Mouse (Mus musculus): ENCODE data around the gene Ap3d1. TPM values are rescaled to one million over a fixed set of nuclear protein-coding genes. Genes with fewer than 3 reads are reported as not detected.

Gene Ap3d1
- polyA plus RNA-seq, 1 experiment from 2014 or later: 99.5 TPM

DNA sequence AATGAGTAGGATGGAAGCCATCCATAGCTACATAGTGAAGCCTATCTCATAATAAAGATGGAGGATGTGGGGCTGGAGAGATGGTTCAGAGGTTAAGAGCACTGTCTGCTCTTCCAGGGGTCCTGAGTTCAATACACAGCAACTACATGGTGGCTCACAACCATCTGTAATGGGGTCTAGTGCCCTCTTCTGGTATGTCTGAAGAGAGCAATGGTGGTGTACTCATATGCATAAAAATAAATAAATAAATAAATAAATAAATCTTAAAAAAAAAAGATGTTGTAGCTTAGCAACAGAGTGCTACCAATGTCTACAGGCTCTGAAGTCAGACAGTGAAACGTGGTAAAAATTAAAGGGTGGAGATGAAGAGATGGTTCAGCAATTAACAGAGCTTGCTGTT, 3.4 kb downstream of the Ap3d1 start:
- Histone ChIP-seq H3K4me3 (ENCODE audit: low read depth, low read length) (no peak overlapping the region), H3K4me2 (ENCODE audit: low read length) (no peak overlapping the region), H3K27ac (ENCODE audit: low read length) (no peak overlapping the region), H3K4me1 (ENCODE audit: control insufficient read depth, insufficient read depth, low read length) (peaks cover 30% of the 10 kb centered on the region), H3K27me3 (ENCODE audit: control insufficient read depth, insufficient read depth, low read depth, low read length) (no peaks in the 10 kb centered on the region), H3K9me3 (replicated peaks; ENCODE audit: control insufficient read depth, low read length, poor library complexity, severe bottlenecking) (no peaks in the 10 kb centered on the region), H3K36me3 (ENCODE audit: control insufficient read depth, insufficient read depth, low read length) (no peaks in the 10 kb centered on the region; the same call in 1 of the 2 replicates), H3K9ac (ENCODE audit: low read depth, low read length) (no peak overlapping the region)
- no peak for ATAC-seq
- 59% methylated on average over 1 of the region's 1 CpGs for WGBS

GRCm38 (mm10) chr10:80736731-80737130, 5.3 kb downstream of the Ap3d1 start:
- ATAC-seq: no peak
- H3K4me3 ChIP-seq (ENCODE audit: low read depth, low read length): no peak overlapping the region
- no peaks in the 10 kb centered on the region for H3K27me3 ChIP-seq (ENCODE audit: control insufficient read depth, insufficient read depth, low read depth, low read length)
- no peak overlapping the region for H3K4me2 ChIP-seq (ENCODE audit: low read length)
- peaks cover 3% of the 10 kb centered on the region for H3K36me3 ChIP-seq (ENCODE audit: control insufficient read depth, insufficient read depth, low read length)
- peaks cover 26% of the 10 kb centered on the region for H3K4me1 ChIP-seq (ENCODE audit: control insufficient read depth, insufficient read depth, low read length)
- H3K9ac ChIP-seq (ENCODE audit: low read depth, low read length): no peak overlapping the region
- WGBS: 75% methylated on average over 5 of the region's 5 CpGs
- H3K27ac ChIP-seq (ENCODE audit: low read length): 0 out of 2 replicates have a peak overlapping the region, but pooled peaks have one; percentile 18
- no peaks in the 10 kb centered on the region for H3K9me3 ChIP-seq (replicated peaks; ENCODE audit: control insufficient read depth, low read length, poor library complexity, severe bottlenecking)

DNA sequence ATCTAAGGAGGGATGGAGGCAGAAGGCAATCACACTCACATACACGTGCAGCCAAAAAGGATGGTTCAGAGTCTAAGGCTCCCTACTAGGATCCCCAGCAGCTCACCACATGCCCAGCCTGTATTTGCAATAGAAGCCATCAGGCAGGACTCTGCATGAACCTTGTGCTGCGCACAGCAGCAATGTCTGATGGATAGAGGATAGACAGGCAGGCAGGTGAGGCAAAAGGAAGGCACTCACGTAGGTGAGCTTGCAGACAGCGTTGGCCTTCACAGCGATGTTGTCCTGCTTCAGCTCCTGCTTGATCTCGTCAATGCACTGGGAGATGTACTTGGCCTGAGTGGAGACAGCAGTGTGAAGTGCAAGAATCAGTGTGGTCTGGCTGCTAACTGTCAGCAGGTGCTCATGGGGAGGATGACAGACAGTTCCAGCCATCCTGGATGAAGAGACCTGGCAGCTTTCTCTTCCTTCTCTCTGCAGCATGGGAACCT, 9.4 kb downstream of the Ap3d1 start:
- WGBS: 95% methylated on average over 6 of the region's 6 CpGs
- Histone ChIP-seq H3K4me3 (ENCODE audit: low read depth, low read length) (no peak overlapping the region), H3K36me3 (ENCODE audit: control insufficient read depth, insufficient read depth, low read length) (peaks cover 25% of the 10 kb centered on the region), H3K4me2 (ENCODE audit: low read length) (no peak overlapping the region), H3K27me3 (ENCODE audit: control insufficient read depth, insufficient read depth, low read depth, low read length) (no peaks in the 10 kb centered on the region), H3K9me3 (replicated peaks; ENCODE audit: control insufficient read depth, low read length, poor library complexity, severe bottlenecking) (no peaks in the 10 kb centered on the region), H3K4me1 (ENCODE audit: control insufficient read depth, insufficient read depth, low read length) (peaks cover 2% of the 10 kb centered on the region), H3K27ac (ENCODE audit: low read length) (no peak overlapping the region), H3K9ac (ENCODE audit: low read depth, low read length) (no peak overlapping the region)
- no peak for ATAC-seq

GRCm38 (mm10) chr10:80727369-80728127, 14.5 kb downstream of the Ap3d1 start:
- Histone ChIP-seq H3K4me2 (ENCODE audit: low read length) (no peak overlapping the region), H3K27ac (ENCODE audit: low read length) (no peak overlapping the region), H3K9me3 (replicated peaks; ENCODE audit: control insufficient read depth, low read length, poor library complexity, severe bottlenecking) (no peaks in the 10 kb centered on the region), H3K36me3 (ENCODE audit: control insufficient read depth, insufficient read depth, low read length) (peaks cover 62% of the 10 kb centered on the region), H3K27me3 (ENCODE audit: control insufficient read depth, insufficient read depth, low read depth, low read length) (no peaks in the 10 kb centered on the region), H3K9ac (ENCODE audit: low read depth, low read length) (no peak overlapping the region), H3K4me1 (ENCODE audit: control insufficient read depth, insufficient read depth, low read length) (no peaks in the 10 kb centered on the region), H3K4me3 (ENCODE audit: low read depth, low read length) (no peak overlapping the region)
- ATAC-seq: no peak
- 82% methylated on average over 5 of the region's 5 CpGs for WGBS

DNA sequence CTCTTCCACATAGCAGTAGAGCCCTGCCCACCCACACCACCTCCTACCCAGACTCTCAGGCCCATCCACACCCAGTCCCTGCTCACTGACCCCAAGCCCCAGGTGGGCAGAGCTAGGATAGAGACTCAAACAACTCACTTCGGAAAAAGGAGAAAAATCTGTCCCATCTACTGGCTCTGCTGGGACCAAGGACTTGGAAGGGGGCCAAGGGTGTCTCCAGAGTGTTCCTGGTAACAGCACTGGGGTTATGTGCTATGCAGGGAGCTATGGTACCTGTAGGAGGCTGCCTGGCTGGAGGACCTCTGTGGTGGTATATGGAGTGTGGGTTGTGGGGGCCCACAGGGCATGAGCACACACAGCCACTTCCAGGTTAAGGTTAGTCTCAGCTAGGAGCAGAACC, 24.8 kb downstream of the Ap3d1 start:
- Histone ChIP-seq H3K4me1 (ENCODE audit: control insufficient read depth, insufficient read depth, low read length) (no peaks in the 10 kb centered on the region), H3K4me2 (ENCODE audit: low read length) (no peak overlapping the region), H3K9me3 (replicated peaks; ENCODE audit: control insufficient read depth, low read length, poor library complexity, severe bottlenecking) (no peaks in the 10 kb centered on the region), H3K4me3 (ENCODE audit: low read depth, low read length) (no peak overlapping the region), H3K36me3 (ENCODE audit: control insufficient read depth, insufficient read depth, low read length) (peaks cover 79% of the 10 kb centered on the region), H3K27me3 (ENCODE audit: control insufficient read depth, insufficient read depth, low read depth, low read length) (no peaks in the 10 kb centered on the region), H3K9ac (ENCODE audit: low read depth, low read length) (no peak overlapping the region), H3K27ac (ENCODE audit: low read length) (no peak overlapping the region)
- WGBS: 85% methylated on average over 1 of the region's 1 CpGs
- no peak for ATAC-seq

- Histone ChIP-seq H3K27ac (ENCODE audit: low read length) (no peak overlapping the region), H3K9ac (ENCODE audit: low read depth, low read length) (no peak overlapping the region), H3K4me3 (ENCODE audit: low read depth, low read length) (no peak overlapping the region), H3K27me3 (ENCODE audit: control insufficient read depth, insufficient read depth, low read depth, low read length) (no peaks in the 10 kb centered on the region), H3K4me1 (ENCODE audit: control insufficient read depth, insufficient read depth, low read length) (no peaks in the 10 kb centered on the region), H3K4me2 (ENCODE audit: low read length) (no peak overlapping the region), H3K9me3 (replicated peaks; ENCODE audit: control insufficient read depth, low read length, poor library complexity, severe bottlenecking) (no peaks in the 10 kb centered on the region), H3K36me3 (ENCODE audit: control insufficient read depth, insufficient read depth, low read length) (peaks cover 77% of the 10 kb centered on the region)
- no peak for ATAC-seq
- 84% methylated on average over 3 of the region's 3 CpGs for WGBS
These were observed 31.2 kb downstream of the Ap3d1 start for GRCm38 (mm10) chr10:80710834-80711233.

DNA sequence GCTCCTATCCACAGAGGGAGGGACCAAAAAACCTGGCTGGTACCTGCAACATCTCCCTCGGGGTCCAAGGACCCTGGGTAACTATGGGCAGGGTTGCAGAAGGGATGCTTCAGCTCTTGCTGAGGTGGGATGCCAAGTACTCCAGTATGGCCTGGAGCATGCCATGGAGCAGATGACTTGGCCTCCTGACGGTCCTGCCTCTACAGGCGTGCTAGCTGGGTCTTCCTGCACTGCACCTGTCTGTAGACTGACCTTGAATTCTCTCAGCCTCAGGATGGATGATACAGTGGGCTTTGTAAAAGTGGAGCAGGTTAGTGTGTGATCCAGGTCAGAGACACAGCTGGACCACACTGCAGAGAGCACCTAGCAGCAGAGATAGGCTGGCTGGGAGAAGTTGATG, 36.6 kb downstream of the Ap3d1 start:
- no peak for ATAC-seq
- Histone ChIP-seq H3K9ac (ENCODE audit: low read depth, low read length) (no peak overlapping the region), H3K9me3 (replicated peaks; ENCODE audit: control insufficient read depth, low read length, poor library complexity, severe bottlenecking) (no peaks in the 10 kb centered on the region), H3K4me2 (ENCODE audit: low read length) (no peak overlapping the region), H3K36me3 (ENCODE audit: control insufficient read depth, insufficient read depth, low read length) (peaks cover 36% of the 10 kb centered on the region), H3K27me3 (ENCODE audit: control insufficient read depth, insufficient read depth, low read depth, low read length) (no peaks in the 10 kb centered on the region), H3K27ac (ENCODE audit: low read length) (no peak overlapping the region), H3K4me1 (ENCODE audit: control insufficient read depth, insufficient read depth, low read length) (peaks cover 21% of the 10 kb centered on the region), H3K4me3 (ENCODE audit: low read depth, low read length) (no peak overlapping the region)
- 85% methylated on average over 3 of the region's 3 CpGs for WGBS

GRCm38 (mm10) chr10:80705033-80705432, 37.0 kb downstream of the Ap3d1 start:
- H3K36me3 ChIP-seq (ENCODE audit: control insufficient read depth, insufficient read depth, low read length): peaks cover 32% of the 10 kb centered on the region
- no peaks in the 10 kb centered on the region for H3K9me3 ChIP-seq (replicated peaks; ENCODE audit: control insufficient read depth, low read length, poor library complexity, severe bottlenecking)
- no peak overlapping the region for H3K4me2 ChIP-seq (ENCODE audit: low read length)
- WGBS: 73% methylated on average over 3 of the region's 3 CpGs
- peaks cover 25% of the 10 kb centered on the region for H3K4me1 ChIP-seq (ENCODE audit: control insufficient read depth, insufficient read depth, low read length)
- no peak overlapping the region for H3K4me3 ChIP-seq (ENCODE audit: low read depth, low read length)
- H3K27me3 ChIP-seq (ENCODE audit: control insufficient read depth, insufficient read depth, low read depth, low read length): no peaks in the 10 kb centered on the region
- no peak for ATAC-seq
- no peak overlapping the region for H3K9ac ChIP-seq (ENCODE audit: low read depth, low read length)
- H3K27ac ChIP-seq (ENCODE audit: low read length): no peak overlapping the region

GRCm38 (mm10) chr10:80704418-80704817, 37.6 kb downstream of the Ap3d1 start:
- Histone ChIP-seq H3K4me2 (ENCODE audit: low read length) (no peak overlapping the region), H3K9ac (ENCODE audit: low read depth, low read length) (no peak overlapping the region), H3K4me1 (ENCODE audit: control insufficient read depth, insufficient read depth, low read length) (peaks cover 29% of the 10 kb centered on the region), H3K27ac (ENCODE audit: low read length) (no peak overlapping the region), H3K9me3 (replicated peaks; ENCODE audit: control insufficient read depth, low read length, poor library complexity, severe bottlenecking) (no peaks in the 10 kb centered on the region), H3K36me3 (ENCODE audit: control insufficient read depth, insufficient read depth, low read length) (peaks cover 26% of the 10 kb centered on the region), H3K4me3 (ENCODE audit: low read depth, low read length) (no peak overlapping the region), H3K27me3 (ENCODE audit: control insufficient read depth, insufficient read depth, low read depth, low read length) (no peaks in the 10 kb centered on the region)
- 89% methylated on average over 5 of the region's 5 CpGs for WGBS
- no peak for ATAC-seq

All from midbrain, embryonic 16.5 days (tissue).